Mouse (Mus musculus): ENCODE measurements at regions not wholly inside any gene's neighbourhood (a gene's known extent, or its start where the extent isn't known, plus 50 kb on each side); places are given as distances from the start of the nearest gene placed in this dataset.

DNA sequence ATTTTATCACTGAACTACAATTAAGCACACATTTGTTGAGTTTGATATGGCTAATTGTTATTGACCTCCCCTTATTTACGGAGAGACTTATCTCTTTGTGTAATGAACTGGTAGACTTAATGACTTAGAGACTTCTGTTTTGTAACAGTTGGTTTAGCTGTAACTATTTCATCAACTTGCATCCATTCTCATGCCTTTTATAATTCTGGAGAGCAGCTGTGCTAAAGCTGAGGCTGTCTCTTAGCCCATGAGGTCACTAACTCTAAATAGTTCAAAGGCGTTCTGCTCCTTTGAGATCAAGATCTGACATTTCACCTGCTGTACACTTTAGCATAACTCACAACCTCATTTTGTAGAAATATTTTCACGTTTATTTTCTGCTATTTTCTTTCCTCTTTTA, 541.5 kb upstream of the Mef2c start:
- Histone ChIP-seq H3K4me2 (replicated peaks; ENCODE audit: low read depth, low read length) (no peak overlapping the region), H3K36me3 (ENCODE audit: control insufficient read depth, insufficient read depth, low read length) (no peaks in the 10 kb centered on the region), H3K27ac (ENCODE audit: low read length) (no peak overlapping the region), H3K4me1 (ENCODE audit: control insufficient read depth, insufficient read depth, low read length) (no peaks in the 10 kb centered on the region), H3K27me3 (ENCODE audit: control insufficient read depth, insufficient read depth, low read length) (no peaks in the 10 kb centered on the region), H3K9ac (replicated peaks; ENCODE audit: low read depth, low read length) (no peak overlapping the region), H3K4me3 (ENCODE audit: low read depth, low read length) (no peak overlapping the region), H3K9me3 (ENCODE audit: control insufficient read depth, low read depth, low read length) (no peaks in the 10 kb centered on the region)
- ATAC-seq (ENCODE audit: insufficient number of reproducible peaks, insufficient read depth, low FRiP score, low read depth) = no peak
- 70% methylated on average over 3 of the region's 3 CpGs for WGBS

DNA sequence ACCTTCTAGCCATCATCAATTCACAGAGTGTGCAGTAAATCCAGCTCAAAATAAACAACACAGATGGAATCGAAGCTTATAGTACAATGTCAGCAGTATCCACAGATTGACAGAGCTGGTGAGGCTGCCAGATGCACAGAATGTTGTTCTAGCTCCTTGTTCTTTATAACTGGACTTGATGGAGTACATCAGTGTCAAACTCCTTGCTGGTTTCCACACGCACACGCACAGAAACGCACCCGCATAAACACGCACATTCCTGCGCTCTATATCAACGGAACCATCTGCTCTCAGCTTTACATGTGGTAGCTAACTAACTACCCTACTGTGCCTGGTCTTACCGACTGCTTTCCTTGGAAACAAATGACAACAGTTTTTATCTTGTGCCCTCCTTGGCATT, 532.1 kb upstream of the Mef2c start:
- Histone ChIP-seq H3K9ac (replicated peaks; ENCODE audit: low read depth, low read length) (no peak overlapping the region), H3K36me3 (ENCODE audit: control insufficient read depth, insufficient read depth, low read length) (no peaks in the 10 kb centered on the region), H3K27me3 (ENCODE audit: control insufficient read depth, insufficient read depth, low read length) (no peaks in the 10 kb centered on the region), H3K4me2 (replicated peaks; ENCODE audit: low read depth, low read length) (no peak overlapping the region), H3K4me1 (ENCODE audit: control insufficient read depth, insufficient read depth, low read length) (no peaks in the 10 kb centered on the region), H3K9me3 (ENCODE audit: control insufficient read depth, low read depth, low read length) (no peaks in the 10 kb centered on the region), H3K27ac (ENCODE audit: low read length) (no peak overlapping the region), H3K4me3 (ENCODE audit: low read depth, low read length) (no peak overlapping the region)
- no peak for ATAC-seq (ENCODE audit: insufficient number of reproducible peaks, insufficient read depth, low FRiP score, low read depth)
- 76% methylated on average over 9 of the region's 9 CpGs for WGBS

DNA sequence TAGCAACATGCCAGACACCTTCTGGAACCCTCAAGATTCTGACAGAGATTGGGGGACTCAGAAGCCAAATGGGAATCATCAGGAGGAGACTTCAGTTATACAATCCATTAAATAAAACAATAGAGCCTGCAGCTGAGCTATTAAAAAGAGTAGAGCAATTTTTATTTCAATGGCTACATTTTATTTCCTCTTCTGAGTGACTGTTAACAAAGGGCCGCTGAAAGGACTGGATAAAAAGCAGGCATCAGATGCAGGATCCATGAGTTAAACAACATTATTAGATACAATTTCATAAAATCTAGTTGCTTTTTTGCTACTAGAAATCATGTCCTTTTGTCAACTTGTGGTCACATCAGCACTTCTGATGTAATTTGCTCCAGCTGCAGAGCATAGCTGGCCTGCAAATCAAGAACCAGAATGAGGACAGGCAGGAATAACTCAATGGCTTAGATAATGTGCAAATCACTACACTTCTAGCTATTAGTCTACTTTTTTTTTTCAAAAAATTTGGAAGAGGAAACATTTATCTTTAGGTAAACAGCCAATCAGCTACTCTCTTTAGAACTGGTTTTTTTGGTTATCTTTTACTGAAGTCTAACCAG, 529.5 kb upstream of the Mef2c start:
- H3K27me3 ChIP-seq (ENCODE audit: control insufficient read depth, insufficient read depth, low read length) = no peaks in the 10 kb centered on the region
- H3K27ac ChIP-seq (ENCODE audit: low read length) = no peak overlapping the region
- no peak overlapping the region for H3K9ac ChIP-seq (replicated peaks; ENCODE audit: low read depth, low read length)
- WGBS = 77% methylated on average over 1 of the region's 1 CpGs
- no peaks in the 10 kb centered on the region for H3K4me1 ChIP-seq (ENCODE audit: control insufficient read depth, insufficient read depth, low read length)
- H3K9me3 ChIP-seq (ENCODE audit: control insufficient read depth, low read depth, low read length) = no peaks in the 10 kb centered on the region
- no peak overlapping the region for H3K4me3 ChIP-seq (ENCODE audit: low read depth, low read length)
- ATAC-seq (ENCODE audit: insufficient number of reproducible peaks, insufficient read depth, low FRiP score, low read depth) = no peak
- no peak overlapping the region for H3K4me2 ChIP-seq (replicated peaks; ENCODE audit: low read depth, low read length)
- H3K36me3 ChIP-seq (ENCODE audit: control insufficient read depth, insufficient read depth, low read length) = no peaks in the 10 kb centered on the region

DNA sequence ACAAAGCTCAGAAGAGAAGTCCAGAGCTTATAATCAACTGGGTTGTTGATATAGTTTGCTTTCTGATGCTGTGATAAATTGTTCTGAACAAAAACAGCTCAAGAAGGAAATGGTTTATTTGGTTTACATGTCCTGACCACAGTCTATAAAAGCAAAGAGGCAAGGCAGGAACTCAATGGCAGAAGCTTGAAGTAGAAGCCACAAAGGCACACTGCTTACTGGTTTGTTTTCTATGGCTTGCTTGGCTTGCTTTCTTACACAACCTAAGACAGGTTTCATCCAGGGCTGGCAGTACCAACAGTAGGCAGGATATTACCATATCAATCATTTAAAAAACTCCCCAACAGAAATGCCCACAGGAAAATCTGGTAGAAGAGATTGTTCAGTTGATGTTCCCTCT, 502.7 kb upstream of the Mef2c start:
- Histone ChIP-seq H3K4me2 (replicated peaks; ENCODE audit: low read depth, low read length) (no peak overlapping the region), H3K9me3 (ENCODE audit: control insufficient read depth, low read depth, low read length) (no peaks in the 10 kb centered on the region; the same call in 1 of the 2 replicates), H3K27me3 (ENCODE audit: control insufficient read depth, insufficient read depth, low read length) (no peaks in the 10 kb centered on the region), H3K9ac (replicated peaks; ENCODE audit: low read depth, low read length) (no peak overlapping the region), H3K36me3 (ENCODE audit: control insufficient read depth, insufficient read depth, low read length) (no peaks in the 10 kb centered on the region), H3K4me1 (ENCODE audit: control insufficient read depth, insufficient read depth, low read length) (no peaks in the 10 kb centered on the region), H3K27ac (ENCODE audit: low read length) (no peak overlapping the region), H3K4me3 (ENCODE audit: low read depth, low read length) (no peak overlapping the region)
- ATAC-seq (ENCODE audit: insufficient number of reproducible peaks, insufficient read depth, low FRiP score, low read depth) = no peak

DNA sequence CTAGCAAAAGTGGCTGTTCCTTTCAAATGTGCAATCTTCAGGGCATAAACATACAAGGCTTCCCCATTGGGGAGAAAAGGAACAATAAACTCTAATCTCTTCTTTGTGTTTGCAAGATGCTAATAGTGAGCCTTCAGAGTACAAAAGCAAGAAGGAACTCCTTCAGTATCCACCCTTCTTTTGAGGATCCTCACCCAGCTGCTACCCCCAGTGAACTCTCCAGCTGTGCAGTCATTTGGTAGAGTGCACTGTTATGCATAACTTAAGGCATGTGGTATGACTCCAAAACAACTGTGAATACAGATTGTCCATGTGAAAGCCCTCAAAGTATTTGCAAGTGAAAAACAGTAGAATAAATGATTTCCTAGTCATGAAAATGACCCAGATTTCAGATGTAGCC, 487.1 kb upstream of the Mef2c start:
- H3K9ac ChIP-seq (replicated peaks; ENCODE audit: low read depth, low read length) = no peak overlapping the region
- H3K27ac ChIP-seq (ENCODE audit: low read length) = no peak overlapping the region
- no peaks in the 10 kb centered on the region for H3K4me1 ChIP-seq (ENCODE audit: control insufficient read depth, insufficient read depth, low read length)
- ATAC-seq (ENCODE audit: insufficient number of reproducible peaks, insufficient read depth, low FRiP score, low read depth) = no peak
- no peaks in the 10 kb centered on the region for H3K27me3 ChIP-seq (ENCODE audit: control insufficient read depth, insufficient read depth, low read length)
- no peaks in the 10 kb centered on the region for H3K36me3 ChIP-seq (ENCODE audit: control insufficient read depth, insufficient read depth, low read length)
- H3K4me2 ChIP-seq (replicated peaks; ENCODE audit: low read depth, low read length) = no peak overlapping the region
- H3K9me3 ChIP-seq (ENCODE audit: control insufficient read depth, low read depth, low read length) = no peaks in the 10 kb centered on the region
- H3K4me3 ChIP-seq (ENCODE audit: low read depth, low read length) = no peak overlapping the region

DNA sequence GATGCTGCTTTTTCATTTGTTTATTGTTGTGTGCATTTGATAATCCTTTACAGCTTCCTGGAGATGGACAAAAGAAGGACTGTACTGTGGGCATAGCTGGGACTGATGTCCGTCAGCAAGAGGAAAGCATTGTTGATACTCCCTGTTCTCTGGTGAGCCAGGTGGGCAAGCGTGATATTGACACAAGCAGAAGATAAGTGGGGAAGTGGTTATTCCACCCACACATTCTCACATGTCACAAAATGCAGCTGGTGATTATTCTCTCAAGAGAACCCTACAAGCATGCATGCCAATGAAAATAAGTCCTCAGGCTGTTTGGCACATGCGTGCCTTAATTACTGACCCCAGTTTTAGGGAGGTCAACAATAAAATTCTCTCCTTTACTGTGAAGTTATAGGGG, 483.0 kb upstream of the Mef2c start:
- WGBS = 44% methylated on average over 3 of the region's 3 CpGs
- ATAC-seq (ENCODE audit: insufficient number of reproducible peaks, insufficient read depth, low FRiP score, low read depth) = no peak

DNA sequence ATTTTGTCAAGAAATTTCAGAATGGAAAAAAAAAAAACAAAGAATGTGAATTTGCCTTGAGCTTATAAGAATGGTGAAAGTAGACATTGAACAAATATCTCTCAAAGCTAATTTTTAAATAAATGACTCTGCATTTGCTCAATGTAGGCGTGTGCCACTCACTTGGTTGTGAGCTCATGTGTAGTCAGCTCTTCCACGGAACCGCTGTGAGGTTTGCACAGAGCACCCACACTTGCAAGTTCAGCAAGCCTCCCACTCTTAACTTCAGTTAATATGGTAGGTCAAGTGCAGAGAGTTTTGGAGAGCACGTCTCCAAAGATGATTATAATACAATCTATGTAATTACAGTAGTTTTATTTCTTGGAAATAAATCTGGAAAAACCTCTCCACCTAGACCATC, 479.9 kb upstream of the Mef2c start:
- H3K27me3 ChIP-seq (ENCODE audit: control insufficient read depth, insufficient read depth, low read length) = no peaks in the 10 kb centered on the region
- ATAC-seq (ENCODE audit: insufficient number of reproducible peaks, insufficient read depth, low FRiP score, low read depth) = no peak
- H3K9ac ChIP-seq (replicated peaks; ENCODE audit: low read depth, low read length) = no peak overlapping the region
- WGBS = 83% methylated on average over 4 of the region's 4 CpGs
- H3K27ac ChIP-seq (ENCODE audit: low read length) = no peak overlapping the region
- H3K9me3 ChIP-seq (ENCODE audit: control insufficient read depth, low read depth, low read length) = no peaks in the 10 kb centered on the region
- no peaks in the 10 kb centered on the region for H3K4me1 ChIP-seq (ENCODE audit: control insufficient read depth, insufficient read depth, low read length)
- H3K4me3 ChIP-seq (ENCODE audit: low read depth, low read length) = no peak overlapping the region
- no peak overlapping the region for H3K4me2 ChIP-seq (replicated peaks; ENCODE audit: low read depth, low read length)
- H3K36me3 ChIP-seq (ENCODE audit: control insufficient read depth, insufficient read depth, low read length) = no peaks in the 10 kb centered on the region

More for the DNA sequence above, 483.0 kb upstream of the Mef2c start:
- no peak overlapping the region for H3K27ac ChIP-seq (ENCODE audit: low read length)
- no peak overlapping the region for H3K9ac ChIP-seq (replicated peaks; ENCODE audit: low read depth, low read length)
- no peak overlapping the region for H3K4me2 ChIP-seq (replicated peaks; ENCODE audit: low read depth, low read length)
- no peak overlapping the region for H3K4me3 ChIP-seq (ENCODE audit: low read depth, low read length)
- H3K4me1 ChIP-seq (ENCODE audit: control insufficient read depth, insufficient read depth, low read length) = no peaks in the 10 kb centered on the region
- no peaks in the 10 kb centered on the region for H3K9me3 ChIP-seq (ENCODE audit: control insufficient read depth, low read depth, low read length)
- no peaks in the 10 kb centered on the region for H3K27me3 ChIP-seq (ENCODE audit: control insufficient read depth, insufficient read depth, low read length)
- H3K36me3 ChIP-seq (ENCODE audit: control insufficient read depth, insufficient read depth, low read length) = no peaks in the 10 kb centered on the region

DNA sequence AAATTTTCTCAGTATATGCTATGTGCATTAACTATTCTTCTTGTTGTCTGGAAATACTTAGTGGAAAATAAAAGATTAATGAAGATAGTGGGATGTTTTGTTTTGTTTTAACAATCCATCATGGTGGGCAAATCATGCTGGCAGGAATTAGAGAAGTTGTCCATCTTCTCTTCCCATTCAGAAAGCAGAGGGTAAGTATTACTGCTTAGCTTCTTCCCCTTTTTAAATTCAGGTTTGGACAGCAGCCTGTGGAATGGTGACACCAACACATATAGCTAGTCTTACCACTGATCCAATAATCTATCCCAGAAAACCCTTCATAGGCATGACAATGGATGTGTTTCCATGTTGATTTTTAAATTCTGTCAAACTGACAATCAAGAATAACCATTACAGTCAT, 467.9 kb upstream of the Mef2c start:
- Histone ChIP-seq H3K27ac (ENCODE audit: low read length) (no peak overlapping the region), H3K9me3 (ENCODE audit: control insufficient read depth, low read depth, low read length) (no peaks in the 10 kb centered on the region), H3K4me2 (replicated peaks; ENCODE audit: low read depth, low read length) (no peak overlapping the region), H3K36me3 (ENCODE audit: control insufficient read depth, insufficient read depth, low read length) (no peaks in the 10 kb centered on the region), H3K4me3 (ENCODE audit: low read depth, low read length) (no peak overlapping the region), H3K9ac (replicated peaks; ENCODE audit: low read depth, low read length) (no peak overlapping the region), H3K4me1 (ENCODE audit: control insufficient read depth, insufficient read depth, low read length) (no peaks in the 10 kb centered on the region), H3K27me3 (ENCODE audit: control insufficient read depth, insufficient read depth, low read length) (no peaks in the 10 kb centered on the region)
- no peak for ATAC-seq (ENCODE audit: insufficient number of reproducible peaks, insufficient read depth, low FRiP score, low read depth)

DNA sequence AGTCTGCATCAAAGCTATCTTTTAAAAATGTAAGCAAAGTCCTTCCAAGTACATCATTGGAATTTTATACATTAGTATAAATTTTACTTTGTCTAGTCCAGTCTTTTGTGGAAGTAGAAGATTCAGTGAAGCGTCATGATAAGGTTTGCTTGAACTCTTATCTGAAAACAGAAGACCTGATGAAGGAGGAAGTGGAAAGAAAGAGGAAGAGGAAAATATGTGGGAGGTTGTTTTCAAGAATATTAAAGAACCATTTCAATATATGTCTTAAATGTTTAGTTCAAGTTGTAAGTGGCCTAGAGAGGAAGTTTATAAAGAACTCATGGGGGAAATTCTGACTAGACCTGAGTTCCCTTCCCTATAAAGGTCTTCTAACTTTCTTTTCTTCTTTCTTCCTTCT, 462.3 kb upstream of the Mef2c start:
- 80% methylated on average over 1 of the region's 1 CpGs for WGBS
- Histone ChIP-seq H3K4me2 (replicated peaks; ENCODE audit: low read depth, low read length) (no peak overlapping the region), H3K9me3 (ENCODE audit: control insufficient read depth, low read depth, low read length) (no peaks in the 10 kb centered on the region), H3K4me1 (ENCODE audit: control insufficient read depth, insufficient read depth, low read length) (no peaks in the 10 kb centered on the region), H3K27me3 (ENCODE audit: control insufficient read depth, insufficient read depth, low read length) (no peaks in the 10 kb centered on the region), H3K9ac (replicated peaks; ENCODE audit: low read depth, low read length) (no peak overlapping the region), H3K27ac (ENCODE audit: low read length) (no peak overlapping the region), H3K36me3 (ENCODE audit: control insufficient read depth, insufficient read depth, low read length) (no peaks in the 10 kb centered on the region), H3K4me3 (ENCODE audit: low read depth, low read length) (no peak overlapping the region)
- no peak for ATAC-seq (ENCODE audit: insufficient number of reproducible peaks, insufficient read depth, low FRiP score, low read depth)
